Mouse (Mus musculus): ENCODE results near the gene Sypl2.

Sypl2 gene

GRCm38 (mm10) chr3:108178756-108179715, 47.4 kb downstream of the Sypl2 start:
- no peak for DNase-seq (ENCODE audit: low spot score)

GRCm38 (mm10) chr3:108174672-108175531, 51.5 kb downstream of the Sypl2 start:
- DNase-seq (ENCODE audit: low spot score): no peak

- DNase-seq (ENCODE audit: low spot score): no peak
Observed at GRCm38 (mm10) chr3:108169199-108169598, 57.2 kb downstream of the Sypl2 start.

- DNase-seq (ENCODE audit: low spot score): no peak
Observed at GRCm38 (mm10) chr3:108167499-108167898, 58.9 kb downstream of the Sypl2 start.

- no peak for DNase-seq (ENCODE audit: low spot score)
Observed at GRCm38 (mm10) chr3:108166486-108167211, 59.8 kb downstream of the Sypl2 start.

- no peak for DNase-seq (ENCODE audit: low spot score)
Observed at GRCm38 (mm10) chr3:108165532-108166315, 60.7 kb downstream of the Sypl2 start.

- DNase-seq (ENCODE audit: low spot score): peak; percentile 65
Observed at GRCm38 (mm10) chr3:108164807-108165206, 61.6 kb downstream of the Sypl2 start.

GRCm38 (mm10) chr3:108164091-108164490, 62.4 kb downstream of the Sypl2 start:
- DNase-seq (ENCODE audit: low spot score): no peak

Measured in c-Kit-positive CD71-positive TER-119-positive erythroid progenitor cells, embryonic 14.5 days (primary cell).